Mouse (Mus musculus): Measurements from ENCODE around the gene Cldn7.
"Not testable (repeated sequence)": the region's sequence is repeated elsewhere in the genome, so short reads cannot be mapped to it uniquely, and the experiment has no call there.

Gene Cldn7

DNA sequence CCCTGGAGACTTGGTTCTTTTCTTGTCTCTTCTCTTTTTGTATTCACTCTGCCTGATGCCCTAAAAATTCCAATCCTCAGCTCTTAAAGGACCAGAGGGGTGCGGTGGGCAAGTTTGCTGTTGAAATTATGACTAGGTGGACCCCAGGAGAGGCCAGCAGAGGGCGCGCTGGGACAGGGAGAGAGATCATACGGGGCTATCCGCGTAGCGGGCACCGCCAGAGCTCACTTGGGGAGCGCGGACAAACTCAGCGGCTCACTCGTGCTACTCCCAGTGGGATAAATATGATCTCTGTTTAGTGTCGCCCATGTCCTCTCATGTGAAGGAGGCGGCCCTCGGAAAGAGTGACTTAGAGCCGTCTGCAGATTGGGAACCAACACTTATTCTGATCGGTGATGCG is 30.4 kb upstream of the Cldn7 start:
- peak; percentile 81 to 91 for DNase-seq

DNA sequence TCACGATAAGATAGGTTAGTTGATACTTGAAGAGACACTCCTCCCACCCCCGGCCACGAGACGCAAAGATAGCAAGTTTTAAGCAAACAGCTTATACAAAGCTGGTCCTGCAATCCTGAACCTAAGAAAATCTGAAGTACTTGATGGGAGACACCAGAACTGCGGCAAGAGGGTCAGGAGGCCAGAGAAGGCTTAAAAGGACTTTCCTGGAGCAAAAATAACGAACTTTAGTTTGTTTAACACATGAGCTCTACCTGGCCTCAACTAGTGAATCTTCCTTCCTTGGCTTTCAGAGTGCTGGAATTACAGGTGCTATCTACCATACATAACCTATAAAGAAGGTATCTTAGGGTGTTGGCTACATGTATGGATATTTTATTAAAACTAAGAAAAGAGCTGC is 29.9 kb upstream of the Cldn7 start:
- no peak for DNase-seq

DNA sequence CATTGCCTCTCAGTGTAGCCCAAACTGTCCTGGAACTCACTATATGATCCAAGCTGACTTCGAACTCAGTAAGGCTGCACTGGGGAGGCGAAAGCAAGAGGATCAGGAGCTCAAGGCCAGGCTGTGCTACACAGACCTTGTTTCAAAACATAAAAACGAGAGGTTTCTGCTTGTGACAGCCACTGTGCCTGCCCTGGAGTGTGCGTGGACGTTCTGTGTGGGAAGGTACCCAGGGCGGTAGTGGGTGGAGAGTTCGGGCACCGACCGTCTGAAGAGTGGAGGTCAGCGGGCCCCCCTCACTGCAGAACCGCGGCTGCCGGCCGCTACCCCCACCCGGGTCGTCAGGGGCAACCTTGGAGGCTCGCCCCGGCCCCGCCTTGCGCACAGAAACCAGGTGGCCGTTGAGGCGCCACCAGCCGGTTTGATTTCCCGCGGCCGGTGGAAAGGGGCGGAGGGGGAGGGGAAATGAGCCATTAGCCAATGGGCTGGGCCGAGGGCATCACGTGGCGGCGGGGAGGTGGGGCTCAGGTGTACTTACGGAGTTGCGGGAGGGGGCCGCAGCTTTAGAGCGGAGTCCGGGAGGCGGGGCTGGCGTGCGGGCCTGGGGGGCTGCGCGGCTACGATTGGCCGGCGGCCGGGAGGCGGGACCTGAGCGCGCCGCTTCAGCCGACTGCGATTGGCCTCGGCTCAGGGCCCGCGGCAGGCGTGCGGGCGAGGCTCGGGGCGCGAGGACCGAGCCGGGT is 29.3 kb upstream of the Cldn7 start, which contains the start of gene Ybx2:
TSS of gene Ybx2 (plus strand) at position 660 of the 743 bp plus-strand sequence.
- peak; percentile 88 to 90 for DNase-seq

DNA sequence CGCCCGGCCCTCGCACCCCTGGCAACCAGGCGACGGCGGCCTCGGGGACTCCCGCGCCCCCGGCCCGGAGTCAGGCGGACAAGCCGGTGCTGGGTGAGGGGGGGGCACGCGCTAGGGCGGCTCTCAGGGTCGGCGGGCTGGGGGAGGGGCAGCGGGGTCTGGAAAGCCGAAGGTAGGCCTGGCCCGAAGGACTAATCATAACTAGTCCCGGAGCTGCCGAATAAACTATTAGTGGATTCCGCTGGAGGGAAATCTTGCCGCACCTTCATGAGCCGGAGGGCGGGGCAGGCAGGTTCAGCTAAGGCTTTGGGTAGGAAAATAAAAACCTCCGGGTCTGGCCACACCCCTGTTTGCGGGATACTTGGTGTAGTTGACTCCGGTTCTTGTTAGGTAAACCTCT is 28.4 kb upstream of the Cldn7 start:
- DNase-seq = peak; percentile 43 to 53

DNA sequence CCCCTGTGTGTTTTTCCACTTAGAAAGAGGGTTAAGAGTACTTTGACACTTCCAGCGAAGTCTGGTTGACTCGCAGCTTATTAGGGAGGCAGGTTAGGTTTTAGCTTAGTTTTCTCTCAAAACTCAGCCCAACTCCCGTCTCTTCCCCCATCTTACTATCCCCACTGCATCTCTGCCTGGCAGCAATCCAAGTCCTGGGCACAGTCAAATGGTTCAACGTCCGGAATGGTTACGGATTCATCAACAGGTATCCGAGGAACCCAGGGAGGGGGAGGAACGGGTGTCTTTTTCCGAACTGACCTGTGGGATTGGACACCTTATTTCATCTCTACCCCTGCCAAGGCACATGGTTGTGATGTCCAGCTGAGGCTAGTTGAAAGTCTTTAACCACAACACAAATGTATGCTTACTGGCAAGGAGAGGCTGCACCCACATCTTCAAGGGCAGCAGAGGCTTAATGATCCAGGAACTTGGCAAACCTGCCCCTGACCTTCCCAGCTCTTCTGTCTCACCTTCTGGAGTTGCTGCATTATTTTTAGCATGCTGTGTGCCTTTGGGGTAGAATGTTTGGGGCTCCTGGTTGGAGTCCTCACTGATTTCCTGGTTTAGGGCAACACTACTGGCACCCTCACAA is 27.7 kb upstream of the Cldn7 start:
- DNase-seq = peak; percentile 49 to 71

DNA sequence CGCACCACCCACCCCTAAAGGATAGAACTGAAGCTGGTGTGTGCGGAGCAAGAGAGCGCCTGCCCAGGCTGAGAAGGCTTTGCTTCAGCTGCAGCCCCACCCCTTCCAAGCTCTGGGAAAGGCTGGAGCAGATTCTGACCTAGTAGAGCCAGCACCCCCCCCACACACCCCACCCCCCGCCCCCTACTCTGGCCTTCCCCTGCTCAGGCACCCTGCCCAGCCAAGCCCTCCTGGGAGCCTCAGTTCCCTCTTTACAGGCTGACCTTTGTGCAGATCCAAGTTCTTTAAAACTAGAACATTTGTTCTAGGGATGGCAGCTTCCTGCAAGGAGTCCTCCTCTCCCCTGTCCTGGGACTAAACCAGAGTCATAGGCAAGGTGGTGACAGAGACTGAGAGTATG is 27.2 kb upstream of the Cldn7 start:
- DNase-seq = peak in 1 of 2 experiments; percentile 53

DNA sequence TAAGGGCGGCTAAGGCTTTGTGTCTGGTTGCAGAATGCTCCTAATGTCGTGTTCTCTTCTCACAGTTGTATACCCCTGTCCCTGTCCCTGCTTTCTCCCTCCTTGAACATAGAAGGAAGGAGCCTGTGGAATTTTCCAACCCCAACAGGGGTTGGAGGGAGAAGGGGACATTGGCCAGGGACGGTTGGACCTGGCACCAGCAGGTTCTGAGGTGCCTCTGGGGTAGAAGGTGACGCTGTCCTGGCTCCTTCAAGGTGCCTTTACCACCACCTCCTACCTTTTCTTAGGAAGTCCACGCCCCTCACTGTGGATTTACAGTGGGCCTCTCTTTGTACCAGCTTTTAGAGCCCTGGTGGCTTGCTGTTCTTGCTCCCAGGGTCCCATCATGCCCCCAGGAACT is 26.7 kb upstream of the Cldn7 start:
- peak in 1 of 2 experiments; percentile 50 for DNase-seq

DNA sequence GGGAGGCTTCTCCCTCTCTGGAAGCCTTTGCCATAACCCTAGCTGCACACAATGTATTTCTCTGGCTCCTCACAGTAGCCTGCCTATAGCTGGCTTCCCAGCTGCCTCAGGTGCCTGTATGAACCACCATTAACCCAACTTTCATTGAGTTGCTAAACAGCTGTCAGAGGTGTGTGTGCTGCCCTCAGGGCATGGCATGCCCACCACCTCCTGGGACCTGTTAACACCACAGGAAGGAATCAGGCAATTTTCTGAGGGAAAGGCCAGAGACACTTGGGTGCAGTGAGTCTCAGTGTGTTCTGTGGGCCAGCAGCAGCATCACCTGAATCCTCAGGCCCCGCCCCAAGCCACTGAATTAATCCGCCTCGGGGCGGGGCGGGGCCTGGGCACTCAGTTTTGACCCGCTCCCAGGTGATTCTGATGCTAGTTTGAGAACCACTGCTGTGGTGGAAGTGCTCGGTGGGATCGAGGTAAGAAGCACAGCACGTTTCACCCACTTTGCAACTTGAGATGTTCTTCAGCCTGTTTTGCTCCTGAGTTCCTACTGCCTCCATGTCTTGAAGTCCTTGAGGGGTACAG is 26.1 kb upstream of the Cldn7 start:
- DNase-seq = no peak

DNA sequence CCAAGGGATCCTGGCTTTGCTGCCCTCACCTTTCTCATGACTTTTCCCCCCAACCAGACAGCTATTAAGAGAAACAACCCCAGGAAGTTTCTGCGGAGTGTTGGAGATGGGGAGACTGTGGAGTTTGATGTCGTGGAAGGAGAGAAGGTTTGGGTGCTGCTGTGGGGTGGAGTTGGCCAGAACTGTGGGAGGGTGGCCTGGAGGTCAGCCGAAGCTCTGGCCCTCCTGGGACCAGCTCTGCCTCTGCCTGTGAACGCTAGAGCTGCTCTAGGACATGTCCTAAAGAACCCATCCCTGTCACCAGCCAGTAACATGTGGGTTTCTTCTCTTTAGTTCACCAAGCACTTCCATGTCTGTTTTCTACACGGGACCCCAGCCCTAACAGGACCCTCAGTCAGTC is 25.4 kb upstream of the Cldn7 start:
- DNase-seq = no peak

DNA sequence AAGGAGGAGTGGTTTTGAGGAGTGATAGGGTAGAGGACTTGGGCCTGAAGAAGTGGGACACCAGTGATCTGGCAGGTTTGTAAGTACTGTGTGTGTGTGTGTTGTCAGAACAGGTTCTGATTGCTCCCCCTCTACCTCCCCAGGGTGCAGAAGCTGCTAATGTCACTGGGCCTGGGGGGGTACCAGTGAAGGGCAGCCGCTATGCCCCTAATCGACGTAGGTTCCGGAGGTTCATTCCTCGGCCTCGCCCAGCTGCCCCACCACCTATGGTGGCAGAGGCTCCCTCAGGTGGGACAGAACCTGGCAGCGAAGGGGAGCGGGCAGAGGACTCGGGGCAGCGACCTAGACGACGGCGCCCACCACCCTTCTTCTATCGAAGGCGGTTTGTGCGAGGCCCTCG is 24.8 kb upstream of the Cldn7 start:
- DNase-seq = no peak

DNA sequence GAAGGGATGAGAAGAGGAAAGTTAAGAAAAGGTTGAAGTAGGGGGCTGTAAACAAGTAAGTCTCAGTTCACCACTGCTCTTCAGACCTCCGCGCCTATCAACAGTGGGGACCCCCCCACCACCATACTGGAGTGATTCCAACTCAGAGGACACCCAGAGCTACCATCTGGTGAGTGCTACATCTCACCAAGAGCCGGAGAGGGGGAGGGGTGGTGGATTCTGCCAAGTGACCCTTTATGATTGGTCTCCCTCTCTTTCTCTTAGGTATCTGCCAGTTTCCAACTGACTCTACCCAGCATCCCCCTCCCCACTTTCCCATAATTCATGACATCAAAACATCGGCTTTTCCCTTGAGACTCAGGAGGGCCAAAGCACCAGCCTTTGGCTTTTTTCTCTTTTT is 23.6 kb upstream of the Cldn7 start:
- no peak for DNase-seq

DNA sequence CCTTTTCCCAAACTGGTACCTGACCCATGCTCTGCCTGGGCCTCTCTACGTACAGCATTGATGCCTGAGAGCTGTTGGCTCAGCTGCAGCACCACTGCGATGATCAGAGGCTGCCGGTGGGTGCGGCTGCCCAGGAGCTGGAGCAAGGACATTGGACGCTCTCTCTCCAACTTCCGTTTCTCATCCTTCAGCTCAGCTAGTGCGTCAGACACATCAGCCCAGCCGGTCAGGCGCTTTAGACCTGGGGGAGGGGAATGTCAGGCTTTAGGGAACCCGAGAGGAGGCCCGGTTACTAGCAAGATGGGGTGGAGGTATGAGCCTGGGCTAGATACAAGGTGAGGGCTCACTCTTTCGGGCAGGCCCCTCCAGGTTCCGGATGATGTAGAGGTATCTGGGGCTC is 19.4 kb upstream of the Cldn7 start:
- DNase-seq = no peak

DNA sequence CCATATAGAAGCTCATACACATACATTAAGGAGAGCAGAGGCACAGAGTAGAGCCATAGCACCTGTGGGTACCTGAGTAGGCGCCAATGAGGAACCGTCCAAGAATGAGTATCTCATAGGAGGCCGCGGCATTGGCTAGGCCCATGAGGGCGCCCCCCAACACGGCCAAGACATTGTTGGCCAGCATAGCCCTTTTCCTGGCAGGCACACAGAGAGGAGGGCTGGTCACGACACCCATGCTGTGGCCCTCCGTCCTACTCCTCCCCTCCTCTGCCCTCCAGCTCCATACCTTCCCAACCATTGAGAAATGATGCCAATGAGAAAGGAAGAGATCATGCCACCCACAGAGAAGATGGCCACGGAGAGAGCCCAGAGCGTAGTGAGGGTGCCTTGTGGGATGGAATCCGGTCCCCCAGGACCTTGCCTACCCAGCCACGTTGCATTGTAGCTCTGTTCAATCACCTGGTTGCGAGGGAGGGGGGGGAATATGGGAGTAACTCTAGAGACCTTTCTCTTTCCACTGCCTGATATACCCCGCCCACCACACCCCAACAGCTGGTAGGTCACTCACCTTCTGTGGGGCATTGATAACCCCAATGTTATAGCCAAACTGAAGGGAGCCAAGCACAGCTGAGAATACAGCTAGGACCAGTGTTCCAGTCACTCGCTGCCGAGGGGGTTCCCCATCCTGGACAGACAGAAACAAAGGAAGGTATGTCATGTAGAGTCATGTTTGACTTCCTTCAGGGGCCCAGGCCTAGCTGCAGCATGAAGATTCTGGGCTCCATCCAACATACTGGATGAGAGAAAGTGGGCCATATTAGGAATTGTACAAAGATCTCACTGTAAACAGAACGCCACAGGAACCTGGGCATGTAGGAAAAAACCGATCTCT is 18.3 kb upstream of the Cldn7 start:
- no peak for DNase-seq

DNA sequence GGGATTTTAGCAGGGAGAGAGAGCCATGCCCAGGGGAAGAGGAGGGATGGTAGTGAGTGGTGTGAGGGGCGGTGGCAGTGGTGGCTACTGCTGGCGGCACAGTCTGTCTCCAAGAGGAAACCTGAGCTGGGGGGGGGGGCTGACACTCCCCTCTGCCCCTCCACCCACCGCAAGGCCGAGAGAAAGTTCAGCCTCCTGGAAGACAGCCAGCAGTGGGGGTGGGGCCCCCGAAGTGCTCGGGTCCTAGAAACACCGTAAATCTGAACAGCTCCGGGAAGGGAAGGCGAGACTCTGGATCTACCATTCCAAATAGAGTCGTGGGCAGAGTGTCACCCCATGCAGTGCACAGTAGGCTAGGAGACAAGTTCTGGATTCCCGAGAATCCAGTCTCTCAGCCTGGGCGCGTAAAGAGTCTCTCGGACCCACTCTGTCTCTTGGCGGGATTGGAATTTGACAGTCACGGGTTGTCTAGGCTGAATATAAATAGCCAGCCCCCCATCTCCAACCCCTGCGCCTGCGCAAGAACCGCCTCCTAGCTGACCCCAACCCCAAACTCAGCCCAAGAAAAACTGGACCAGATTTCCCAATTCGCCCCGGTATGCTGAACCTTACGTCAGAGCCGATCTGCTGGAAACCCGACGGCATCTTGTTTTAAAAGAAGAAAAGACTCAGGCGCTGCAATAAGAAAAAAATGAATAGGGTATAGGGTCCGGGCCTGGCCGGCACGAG is 17.1 kb upstream of the Cldn7 start:
- DNase-seq = peak; percentile 51 to 60

DNA sequence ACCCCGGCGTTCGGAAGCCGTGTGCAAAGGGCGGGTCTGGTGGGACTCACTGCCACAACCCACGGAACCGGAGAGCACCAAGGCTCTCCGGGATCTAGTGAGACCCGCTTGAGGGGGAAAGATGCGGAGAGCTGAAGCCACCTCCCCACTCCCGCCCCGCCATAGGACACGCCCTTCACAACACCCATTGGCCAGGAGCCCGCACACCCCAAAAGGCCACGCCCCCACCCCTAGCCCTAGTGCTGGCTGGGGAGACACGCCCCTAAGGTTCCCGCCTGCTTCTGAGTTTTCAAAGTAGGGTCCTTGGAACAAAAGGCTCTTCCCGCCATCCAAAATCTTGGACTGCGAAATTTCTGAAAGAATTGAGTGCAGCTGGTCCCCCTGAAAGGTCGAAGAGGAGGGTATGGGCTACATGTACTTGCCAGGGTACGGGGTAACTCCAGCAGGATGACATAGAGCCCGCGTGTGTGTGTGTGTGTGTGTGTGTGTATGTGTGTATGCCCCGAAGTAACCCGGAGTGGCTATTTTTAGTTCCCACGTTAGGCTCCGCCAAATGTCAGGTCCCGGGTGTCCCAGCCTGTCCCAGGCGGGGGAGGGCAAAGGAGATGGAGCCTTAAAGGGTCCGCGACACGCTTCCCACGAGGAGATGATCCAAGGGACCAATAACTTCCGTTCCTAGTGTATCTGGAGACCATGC is 16.4 kb upstream of the Cldn7 start, which contains the start of gene Slc2a4:
TSS of gene Slc2a4 (minus strand) at position 123 of the 697 bp plus-strand sequence.
- peak; percentile 90 to 92 for DNase-seq

DNA sequence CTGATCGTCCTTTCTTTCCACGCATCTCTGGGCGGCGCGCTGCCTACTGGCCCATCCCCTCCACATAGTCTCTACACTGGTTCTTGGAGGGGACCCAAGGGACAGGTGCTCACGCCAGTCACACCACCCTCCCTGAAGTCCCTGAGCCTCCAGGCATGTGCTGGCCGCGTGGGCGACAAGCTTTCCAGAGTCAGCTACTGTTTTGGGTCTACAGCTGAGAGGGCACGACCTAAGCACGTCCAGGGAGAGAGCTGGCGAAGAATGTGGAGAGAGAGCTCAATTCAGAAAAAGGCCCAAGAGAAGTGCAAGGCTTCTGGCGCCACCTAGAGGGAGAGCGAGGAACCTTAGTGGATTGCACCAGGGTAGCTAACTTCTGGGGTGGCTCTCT is 15.8 kb upstream of the Cldn7 start:
- peak; percentile 86 to 94 for DNase-seq

DNA sequence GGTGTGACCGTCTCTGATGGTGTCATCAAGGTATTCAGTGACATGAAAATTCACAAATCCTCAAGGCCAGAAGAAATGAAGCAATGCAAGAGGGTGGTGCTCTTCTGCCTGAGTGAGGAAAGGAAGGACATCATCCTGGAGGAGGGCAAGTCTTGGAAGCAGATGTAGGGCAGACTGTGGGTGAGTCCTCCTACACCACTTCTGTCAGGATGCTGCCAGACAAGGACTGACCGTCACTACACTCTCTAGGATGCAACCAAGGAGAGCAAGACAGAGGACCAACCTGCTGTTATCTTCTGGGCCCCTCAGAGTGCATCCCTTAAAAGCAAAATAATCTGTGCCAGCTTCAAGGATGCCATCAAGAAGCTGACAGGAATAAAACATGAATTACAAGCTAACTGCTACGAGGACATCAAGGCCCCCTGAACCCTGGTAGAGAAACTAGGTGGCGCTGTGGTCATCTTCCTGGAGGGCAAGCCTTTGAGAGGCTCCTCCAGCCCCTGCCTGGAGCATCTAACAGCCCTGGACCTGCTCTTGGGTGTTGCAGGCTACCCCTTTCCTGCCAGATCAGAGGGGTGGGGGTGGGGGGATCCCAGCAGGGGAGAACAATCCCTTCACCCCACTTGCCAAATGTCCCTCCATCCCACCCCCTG is 13.6 kb upstream of the Cldn7 start:
- DNase-seq = no peak

DNA sequence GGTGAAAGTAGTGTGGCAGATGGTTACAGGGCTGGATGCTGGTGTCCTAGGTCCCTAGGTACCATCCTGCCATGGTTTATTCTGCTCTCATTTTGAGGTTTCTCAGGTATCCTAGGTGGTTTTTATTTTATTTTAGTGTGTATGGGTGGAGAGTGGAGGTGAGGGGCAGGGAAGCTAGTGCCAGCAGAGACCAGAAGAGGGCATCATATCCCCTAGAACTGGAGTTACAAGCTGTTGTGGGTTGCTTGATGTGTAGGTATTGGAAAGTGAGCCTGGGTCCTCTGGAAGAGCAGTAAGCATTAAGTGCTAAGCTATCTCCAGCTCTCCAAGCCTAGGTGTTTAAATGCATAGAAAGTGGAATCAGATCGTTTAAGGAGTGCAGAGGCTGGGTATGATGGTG is 12.3 kb upstream of the Cldn7 start:
- no peak for DNase-seq

DNA sequence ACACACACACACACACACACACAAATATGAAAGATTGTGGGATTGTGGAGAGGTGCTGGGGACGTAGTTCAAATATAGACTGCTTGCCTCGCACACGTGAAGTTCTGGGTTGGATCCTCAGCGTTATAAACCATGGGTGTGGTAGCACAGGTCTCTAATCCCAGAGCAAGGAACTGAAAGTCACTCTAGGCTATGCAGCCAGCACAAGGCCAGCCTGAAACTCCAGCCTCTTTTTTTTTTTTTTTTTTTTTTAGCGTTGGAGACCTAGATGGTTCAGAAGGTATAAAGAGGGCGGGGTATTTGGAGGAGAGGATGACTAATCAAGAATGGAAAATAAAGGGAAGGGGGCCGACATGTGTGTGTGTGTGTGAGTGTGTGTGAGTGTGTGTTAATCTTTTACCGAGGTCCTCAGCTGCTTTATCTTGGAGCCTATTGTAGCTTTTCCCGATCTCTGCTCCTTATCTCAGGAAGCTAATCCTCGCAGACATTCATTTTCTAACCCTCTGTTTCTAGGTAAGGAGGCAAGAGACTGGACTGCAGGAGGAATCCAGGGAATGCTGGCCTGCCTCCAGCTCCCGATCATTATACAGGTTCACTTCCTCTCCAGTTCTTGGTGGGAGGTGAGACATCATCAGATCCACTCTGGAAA is 11.2 kb upstream of the Cldn7 start:
- DNase-seq = no peak

DNA sequence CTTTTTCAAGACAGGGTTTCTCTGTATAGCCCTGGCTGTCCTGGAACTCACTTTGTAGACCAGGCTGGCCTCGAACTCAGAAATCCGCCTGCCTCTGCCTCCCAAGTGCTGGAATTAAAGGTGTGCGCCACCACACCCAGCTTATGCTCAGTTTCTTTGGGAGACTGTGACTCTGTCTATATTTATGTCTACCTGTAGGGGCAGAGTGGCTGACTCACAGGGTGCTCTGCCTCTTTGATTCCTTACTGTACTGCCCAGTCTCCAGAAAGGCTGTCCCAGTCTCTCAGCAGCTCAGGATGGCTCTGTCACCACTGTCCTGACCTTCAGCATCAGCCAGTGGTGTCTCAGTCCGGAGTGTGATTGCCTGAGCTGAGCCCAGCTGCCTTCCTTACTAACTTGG is 9.0 kb upstream of the Cldn7 start:
- DNase-seq = not testable (repeated sequence)

DNA sequence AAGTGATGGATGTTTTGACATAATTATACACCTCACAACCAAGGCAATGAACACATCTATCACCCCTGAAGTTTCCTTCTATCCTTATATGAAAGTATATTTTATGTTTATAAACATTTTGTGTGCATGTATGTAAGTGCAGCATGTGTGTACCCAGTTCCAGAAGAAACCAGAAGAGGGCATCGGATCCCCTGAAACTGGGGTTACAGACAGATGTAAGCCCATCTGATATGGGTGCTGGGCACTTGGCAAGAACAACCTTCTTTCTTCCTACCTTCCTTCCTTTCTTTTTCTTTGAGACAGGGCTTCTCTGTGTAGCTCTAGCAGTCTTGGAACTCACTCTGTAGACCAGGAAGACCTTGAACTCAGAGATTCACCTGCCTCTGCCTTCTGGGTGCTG is 8.4 kb upstream of the Cldn7 start:
- no peak for DNase-seq
